Mouse (Mus musculus): ENCODE results near the gene Ciapin1.

GRCm38 (mm10) chr8:94876820-94877219 lies 38.7 kb upstream of the Ciapin1 start:
- TF ChIP-seq TAL1 (IDR thresholded peaks at IDR 0.05; ENCODE audit: low read length): no peak
- TF ChIP-seq CTCF (IDR thresholded peaks at IDR 0.05 in 2 of 3, conservative IDR thresholded peaks at IDR 0.05 in 1 of 3; ENCODE audit: control insufficient read depth in 1 of 3, insufficient read depth in 1 of 3, low read depth in 2 of 3, low read length in 3 of 3, poor library complexity in 1 of 3, severe bottlenecking in 1 of 3): no peak
- no peak for TF ChIP-seq NRF1 (IDR thresholded peaks at IDR 0.05; ENCODE audit: insufficient read depth, low read depth, low read length, poor library complexity, severe bottlenecking)
- TF ChIP-seq MAX (IDR thresholded peaks at IDR 0.05; ENCODE audit: low read length): no peak

Measured in MEL (cell line).